Mouse (Mus musculus) liver, postnatal 0 days (tissue): ENCODE data around the gene Isca2. TPM values are rescaled to one million over a fixed set of nuclear protein-coding genes. Genes with fewer than 3 reads are reported as not detected.

Source experiments
- ATAC-seq: fragments of 200-750 bp; cut with Nextera tagmentation; 2 replicates; pipeline ENCODE4 v1.8.0; 2017; ENCODE audit warnings: mild to moderate bottlenecking, moderate library complexity
- DNase-seq: peaks from one replicate; pipeline ENCODE4 v3.0.0-alpha.2; 2016
- H3K27ac ChIP-seq: fragments of 300-500 bp; sonication (generic); 2 replicates; pipeline ENCODE4 v1.5.1; 2014; ENCODE audit warnings: antibody characterized with exemption, moderate library complexity, mild to moderate bottlenecking, low read depth
- H3K27me3 ChIP-seq: fragments of 300-500 bp; sonication (generic); 2 replicates; pipeline ENCODE4 v1.6.1; 2014; ENCODE audit warnings: low read length, control low read depth, mixed read lengths; ENCODE audit not compliant: insufficient read depth
- H3K36me3 ChIP-seq: fragments of 300-500 bp; sonication (generic); replicated peaks from 2 replicates; pipeline ENCODE4 v1.6.1; 2014; ENCODE audit warnings: mild to moderate bottlenecking, control low read depth, low read length, moderate library complexity, mixed read lengths; ENCODE audit not compliant: insufficient read depth
- H3K4me1 ChIP-seq: fragments of 300-500 bp; sonication (generic); 2 replicates; pipeline ENCODE4 v1.6.1; 2014; ENCODE audit warnings: antibody characterized with exemption, mild to moderate bottlenecking, control low read depth; ENCODE audit not compliant: insufficient read depth
- H3K4me2 ChIP-seq: fragments of 300-500 bp; sonication (generic); 2 replicates; pipeline ENCODE4 v1.6.1; 2014; ENCODE audit warnings: low read depth, mild to moderate bottlenecking, low read length, moderate library complexity, mixed read lengths
- H3K4me3 ChIP-seq: fragments of 300-500 bp; sonication (generic); 2 replicates; pipeline ENCODE4 v1.5.1; 2014; ENCODE audit warnings: low read depth, low read length
- H3K9ac ChIP-seq: fragments of 300-500 bp; sonication (generic); replicated peaks from 2 replicates; pipeline ENCODE4 v1.6.1; 2014; ENCODE audit warnings: mild to moderate bottlenecking, moderate library complexity
- H3K9me3 ChIP-seq: fragments of 300-500 bp; sonication (generic); 2 replicates; pipeline ENCODE4 v1.6.1; 2016; ENCODE audit warnings: mild to moderate bottlenecking, control low read depth, low read length, mixed read lengths
- CTCF ChIP-seq: sonication (generic); IDR thresholded peaks from 2 replicates; pipeline ENCODE4 v1.5.1; 2016; ENCODE audit warnings: antibody characterized with exemption, low read depth
- EP300 ChIP-seq: IDR thresholded peaks from 2 replicates; pipeline ENCODE4 v1.6.1; 2016; ENCODE audit warnings: antibody characterized with exemption, low read depth, mild to moderate bottlenecking
- WGBS: fragments of 180-500 bp; shearing (Covaris S2); extraction: QIAGEN DNeasy Blood & Tissue Kit; methylation state at CpG from one replicate; pipeline ENCODE4 v1.1.7; 2014; ENCODE audit not compliant: insufficient replicate concordance; 5-methylcytosine and 5-hydroxymethylcytosine counted together
- polyA plus RNA-seq: library from polyadenylated mRNA; unstranded; fragments of >200 nt; fragmentation: Nextera tagmentation; extraction: Ambion mirVana; gene quantifications from 2 replicates; pipeline ENCODE4 v1.2.1, GENCODE M21; 2015

The Isca2 gene
- polyA plus RNA-seq, 1 experiment from 2014 or later, result 97.5 TPM

DNA sequence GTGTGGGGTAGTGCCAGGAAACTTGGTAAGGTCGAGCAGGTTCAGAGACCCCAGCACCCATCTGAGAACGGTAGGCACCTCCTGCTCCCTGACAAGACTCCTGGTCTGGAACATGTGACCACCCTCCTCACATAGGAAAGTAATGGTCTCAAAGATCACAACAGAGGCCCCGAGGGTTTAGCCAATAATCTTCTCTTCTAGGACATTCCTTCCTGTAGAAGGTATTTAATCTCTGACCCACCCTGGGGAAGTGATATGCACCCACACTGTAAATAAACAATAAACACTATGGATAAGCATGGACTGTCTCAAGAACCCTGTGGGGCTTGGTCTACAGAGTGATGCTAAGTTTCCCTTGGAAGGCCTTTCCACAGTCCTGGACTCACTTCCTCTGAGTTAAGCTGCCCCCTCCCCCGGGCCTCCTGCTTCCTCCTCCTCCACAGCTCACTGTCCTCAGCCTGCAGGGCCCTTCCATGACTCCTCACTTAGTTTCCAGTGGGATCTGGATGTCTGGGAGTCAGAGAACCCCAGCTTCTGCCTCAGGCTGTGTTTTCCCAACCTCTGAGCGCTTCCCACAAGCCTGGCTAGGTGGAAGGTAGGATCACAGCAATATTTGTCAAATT lies 6.8 kb upstream of the Isca2 start:
- 69% methylated on average over 5 of the region's 5 CpGs for WGBS
- no peaks in the 10 kb centered on the region for H3K27me3 ChIP-seq
- DNase-seq (no peak), ATAC-seq (no peak)
- TF ChIP-seq CTCF (no peak), EP300 (no peak)
- H3K9me3 ChIP-seq, result no peaks in the 10 kb centered on the region
- no peak overlapping the region for H3K4me3 ChIP-seq
- H3K36me3 ChIP-seq, result peaks cover 27% of the 10 kb centered on the region
- H3K27ac ChIP-seq, result no peak overlapping the region
- no peak overlapping the region for H3K9ac ChIP-seq
- no peak overlapping the region for H3K4me2 ChIP-seq
- peaks cover 32% of the 10 kb centered on the region for H3K4me1 ChIP-seq

GRCm38 (mm10) chr12:84767510-84767909 lies 5.5 kb upstream of the Isca2 start:
- H3K9ac ChIP-seq, result no peak overlapping the region
- no peaks in the 10 kb centered on the region for H3K27me3 ChIP-seq
- peaks cover 37% of the 10 kb centered on the region for H3K4me1 ChIP-seq
- H3K4me3 ChIP-seq, result no peak overlapping the region
- ATAC-seq, result no peak
- no peak overlapping the region for H3K4me2 ChIP-seq
- peak overlapping the region; percentile 51; the same call in 1 of the 2 replicates for H3K27ac ChIP-seq
- no peaks in the 10 kb centered on the region for H3K9me3 ChIP-seq
- H3K36me3 ChIP-seq, result peaks cover 27% of the 10 kb centered on the region
- DNase-seq, result no peak
- TF ChIP-seq EP300, result no peak
- no peak for TF ChIP-seq CTCF
- WGBS, result 64% methylated on average over 6 of the region's 6 CpGs

GRCm38 (mm10) chr12:84769624-84770023 lies 3.4 kb upstream of the Isca2 start:
- 59% methylated on average over 7 of the region's 7 CpGs for WGBS
- no peak for TF ChIP-seq CTCF
- TF ChIP-seq EP300, result no peak
- Histone ChIP-seq H3K4me3 (no peak overlapping the region), H3K27ac (no peak overlapping the region), H3K27me3 (no peaks in the 10 kb centered on the region), H3K4me1 (peaks cover 49% of the 10 kb centered on the region), H3K36me3 (peaks cover 14% of the 10 kb centered on the region), H3K4me2 (no peak overlapping the region), H3K9ac (no peak overlapping the region), H3K9me3 (no peaks in the 10 kb centered on the region)
- ATAC-seq (no peak), DNase-seq (no peak)

GRCm38 (mm10) chr12:84771981-84772520 lies 1.0 kb upstream of the Isca2 start:
- WGBS, result 4% methylated on average over 10 of the region's 10 CpGs
- H3K4me1 ChIP-seq, result peaks cover 46% of the 10 kb centered on the region
- no peak for ATAC-seq

GRCm38 (mm10) chr12:84773476-84773875 lies 425 bp downstream of the Isca2 start:
- peak overlapping the region; percentile 90 for H3K9ac ChIP-seq
- H3K4me2 ChIP-seq, result peak overlapping the region; percentile 84
- no peak for TF ChIP-seq CTCF
- no peak for TF ChIP-seq EP300
- H3K9me3 ChIP-seq, result no peaks in the 10 kb centered on the region
- H3K27ac ChIP-seq, result peak overlapping the region; percentile 97
- H3K36me3 ChIP-seq, result peaks cover 6% of the 10 kb centered on the region; the same call in 1 of the 2 replicates
- ATAC-seq, result peak; percentile 3
- peak overlapping the region; percentile 95 for H3K4me3 ChIP-seq
- no peaks in the 10 kb centered on the region for H3K27me3 ChIP-seq
- peaks cover 43% of the 10 kb centered on the region for H3K4me1 ChIP-seq
- under 1% methylated on average over 20 of the region's 20 CpGs for WGBS
- DNase-seq, result no peak

More at GRCm38 (mm10) chr12:84771981-84772520, 1.0 kb upstream of the Isca2 start:
- DNase-seq, result no peak
- Histone ChIP-seq H3K27me3 (no peaks in the 10 kb centered on the region), H3K27ac (peak overlapping the region; percentile 97), H3K9me3 (no peaks in the 10 kb centered on the region), H3K4me2 (peak overlapping the region; percentile 90), H3K9ac (peak overlapping the region; percentile 88), H3K36me3 (peaks cover 6% of the 10 kb centered on the region; the same call in 1 of the 2 replicates), H3K4me3 (peak overlapping the region; percentile 95)
- no peak for TF ChIP-seq EP300
- TF ChIP-seq CTCF, result no peak

- H3K9me3 ChIP-seq, result no peaks in the 10 kb centered on the region
- H3K27ac ChIP-seq, result peak overlapping the region; percentile 97
- H3K4me1 ChIP-seq, result peaks cover 39% of the 10 kb centered on the region
- H3K4me2 ChIP-seq, result peak overlapping the region; percentile 84
- H3K4me3 ChIP-seq, result peak overlapping the region; percentile 95
- H3K27me3 ChIP-seq, result no peaks in the 10 kb centered on the region
- H3K9ac ChIP-seq, result peak overlapping the region; percentile 90; the same call in 1 of the 2 replicates
- H3K36me3 ChIP-seq, result peaks cover under 1% of the 10 kb centered on the region; the same call in 1 of the 2 replicates
- no peak for ATAC-seq
- TF ChIP-seq CTCF (no peak), EP300 (no peak)
- WGBS, result 63% methylated on average over 6 of the region's 6 CpGs
- DNase-seq, result peak; percentile 29
Measured at GRCm38 (mm10) chr12:84774376-84774775, 1.3 kb downstream of the Isca2 start.
